Mouse (Mus musculus) ovary, adult 10 weeks (tissue): ENCODE data around the gene Dnah10. TPM values are rescaled to one million over a fixed set of nuclear protein-coding genes. Genes with fewer than 3 reads are reported as not detected.

Experiments used
- polyA plus RNA-seq: library from polyadenylated mRNA; stranded (reverse); fragments of 350-450 nt; fragmentation: Illumina TruSeq; extraction: RNeasy Lipid Tissue Mini Kit (QIAGEN cat#74804); gene quantifications from one replicate; pipeline ENCODE4 v1.2.3, GENCODE M21; 2014

The Dnah10 gene
- 0.31 TPM for polyA plus RNA-seq

DNA sequence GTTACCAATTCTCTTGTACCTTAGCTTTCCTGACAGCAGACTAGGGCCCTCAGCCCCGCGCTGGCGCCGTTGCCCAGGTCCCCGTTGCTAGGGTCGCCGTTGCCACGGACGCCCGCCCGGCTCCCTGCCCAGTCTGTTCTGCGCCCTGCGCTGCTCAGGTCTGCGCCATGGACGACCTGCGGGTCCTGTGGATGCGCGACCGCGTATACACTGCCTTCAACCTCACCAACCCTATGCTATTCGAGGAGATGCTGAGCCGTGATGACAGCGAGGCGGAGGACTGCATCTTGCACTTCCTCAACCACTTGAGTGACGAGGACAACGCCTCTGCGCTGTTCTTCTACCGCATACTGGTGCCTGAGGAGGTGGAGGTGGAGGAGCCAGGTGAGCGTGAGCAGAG is at the start of gene Dnah10:
Dnah10 (plus strand) TSS at position 89 of the 400 bp plus-strand sequence.

DNA sequence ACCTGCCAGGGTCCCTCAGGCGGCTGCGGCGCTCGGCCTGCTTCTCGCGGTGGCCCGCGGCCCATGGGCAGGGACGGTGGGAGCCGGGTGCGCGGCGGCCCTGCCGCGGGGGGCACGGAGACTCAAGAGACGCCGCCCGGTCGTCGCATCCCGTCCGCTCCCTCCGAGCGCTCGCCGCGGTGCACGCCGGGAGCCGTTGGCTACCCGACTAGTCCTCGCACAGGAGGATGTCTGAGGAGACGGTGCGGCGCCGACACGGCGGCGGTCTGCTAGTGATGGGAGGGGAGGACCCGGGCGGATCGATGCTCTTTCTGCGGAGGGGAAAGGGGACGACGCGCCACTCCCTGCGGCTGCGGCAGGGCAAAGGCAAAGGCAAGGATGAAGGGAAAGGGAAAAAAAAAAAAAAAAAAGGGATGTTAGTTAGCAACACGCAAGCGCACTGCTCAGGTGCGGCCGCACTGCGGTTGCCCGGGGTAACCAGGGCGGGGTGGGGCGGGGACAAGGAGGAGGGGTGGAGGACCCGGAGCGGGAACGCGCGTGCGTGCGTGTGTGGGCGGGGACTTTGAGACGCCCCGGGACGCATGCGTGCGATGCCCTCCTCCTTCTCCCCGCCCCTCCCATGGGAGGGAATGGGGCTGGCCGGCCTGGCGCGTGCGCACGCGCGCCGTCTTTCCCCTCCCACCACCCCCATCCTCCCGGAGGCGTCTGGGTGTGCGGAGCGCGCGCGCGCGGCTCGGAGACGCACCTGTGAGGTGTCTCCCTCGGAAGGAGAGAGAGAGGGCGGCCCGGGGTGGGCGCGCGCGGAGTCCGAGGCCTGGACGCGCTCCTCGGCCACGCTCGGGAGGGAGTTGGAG is 137.4 kb downstream of the Dnah10 start, which contains the start of the genes Ccdc92 and Zfp664:
Ccdc92 (minus strand) TSS at position 412 of the 854 bp plus-strand sequence.
Zfp664 (plus strand) TSS at position 679 of the 854 bp plus-strand sequence.

Other genes with a start within 250 kb of the Dnah10 start
- 4.0 TPM for gene Rilpl2, start 246.7 kb upstream of the Dnah10 start, polyA plus RNA-seq
- 0.57 TPM for gene Snrnp35, start 242.0 kb upstream of the Dnah10 start, polyA plus RNA-seq
- 10.2 TPM for gene Rilpl1, start 193.7 kb upstream of the Dnah10 start, polyA plus RNA-seq
- gene Tmed2, start 184.4 kb upstream of the Dnah10 start, polyA plus RNA-seq = 1,870 TPM
- 10.8 TPM for gene Ddx55, start 172.2 kb upstream of the Dnah10 start, polyA plus RNA-seq
- 44.9 TPM for gene Eif2b1, start 146.0 kb upstream of the Dnah10 start, polyA plus RNA-seq
- 8.2 TPM for gene Gtf2h3, start 145.9 kb upstream of the Dnah10 start, polyA plus RNA-seq
- gene Atp6v0a2, start 96.5 kb upstream of the Dnah10 start, polyA plus RNA-seq = 26.9 TPM
- 0.34 TPM for gene Ccdc92, start 137.3 kb downstream of the Dnah10 start, polyA plus RNA-seq
- gene Zfp664, start 137.6 kb downstream of the Dnah10 start, polyA plus RNA-seq = 104 TPM